Mouse (Mus musculus) G1E (cell line): ENCODE data around the gene Adat1. TPM values are rescaled to one million over a fixed set of nuclear protein-coding genes. Genes with fewer than 3 reads are reported as not detected.

Experiments used
- ATAC-seq: 2 replicates; pipeline ENCODE4 v1.8.0; 2016; ENCODE audit warnings: mild to moderate bottlenecking; ENCODE audit not compliant: insufficient number of reproducible peaks, poor library complexity, low FRiP score, severe bottlenecking; ENCODE audit errors: extremely low read depth
- DNase-seq: peaks from one replicate; pipeline ENCODE4 v3.0.0; 2012; ENCODE audit warnings: low spot score
- H3K27me3 ChIP-seq: 2 replicates; pipeline ENCODE4 v1.6.1; 2012; ENCODE audit warnings: mild to moderate bottlenecking, low read length, inconsistent platforms; ENCODE audit not compliant: insufficient read depth
- H3K36me3 ChIP-seq: replicated peaks from 2 replicates; pipeline ENCODE3; 2012; ENCODE audit warnings: mild to moderate bottlenecking, inconsistent platforms
- H3K4me1 ChIP-seq: 2 replicates; pipeline ENCODE4 v1.6.1; 2012; ENCODE audit warnings: low read depth, low read length, inconsistent platforms, mixed read lengths; ENCODE audit not compliant: insufficient read depth
- H3K4me3 ChIP-seq: 2 replicates; pipeline ENCODE4 v1.5.1; 2012; ENCODE audit warnings: low read depth, mild to moderate bottlenecking, inconsistent platforms, low read length, moderate library complexity, mixed read lengths
- H3K9me3 ChIP-seq: replicated peaks from 2 replicates; pipeline ENCODE4 v1.6.1; 2012; ENCODE audit warnings: inconsistent platforms
- CTCF ChIP-seq: IDR thresholded peaks from 2 replicates; pipeline ENCODE4 v1.5.1; 2012; ENCODE audit warnings: low read depth, low read length, inconsistent platforms, mixed read lengths
- GATA1 ChIP-seq: IDR thresholded peaks from 2 replicates; pipeline ENCODE4 v1.6.1; 2012; ENCODE audit warnings: borderline replicate concordance, low read length, inconsistent platforms, mixed read lengths
- GATA2 ChIP-seq: IDR thresholded peaks from 2 replicates; pipeline ENCODE4 v1.6.1; 2012; ENCODE audit warnings: low read depth, low read length, inconsistent platforms, borderline replicate concordance
- POLR2AphosphoS5 ChIP-seq: IDR thresholded peaks from 2 replicates; pipeline ENCODE4 v1.6.1; 2012; ENCODE audit warnings: low read depth, low read length, inconsistent platforms; ENCODE audit not compliant: insufficient replicate concordance
- TAL1 ChIP-seq: conservative IDR thresholded peaks from 2 replicates; pipeline ENCODE4 v1.6.1; 2012; ENCODE audit warnings: low read depth, low read length, inconsistent platforms, mixed read lengths
- polyA plus RNA-seq: library from polyadenylated mRNA; stranded (reverse); fragments of >175 nt; gene quantifications from 2 replicates; pipeline ENCODE4 v1.2.3, GENCODE M21; 2012
- total RNA-seq, 2 experiments: library from RNA; stranded (forward) in 1 of 2; stranded (reverse) in 1 of 2; fragments of 200-1000 nt in 1 of 2; fragments of >200 nt in 1 of 2; fragmentation: Nextera tagmentation in 1 of 2; gene quantifications; 2 replicates each; pipeline ENCODE4 v1.2.3; 2014 to 2017

Adat1 gene
- total and polyA plus RNA-seq, 3 experiments, result 3.3 to 20.1 (median 8.2) TPM

DNA sequence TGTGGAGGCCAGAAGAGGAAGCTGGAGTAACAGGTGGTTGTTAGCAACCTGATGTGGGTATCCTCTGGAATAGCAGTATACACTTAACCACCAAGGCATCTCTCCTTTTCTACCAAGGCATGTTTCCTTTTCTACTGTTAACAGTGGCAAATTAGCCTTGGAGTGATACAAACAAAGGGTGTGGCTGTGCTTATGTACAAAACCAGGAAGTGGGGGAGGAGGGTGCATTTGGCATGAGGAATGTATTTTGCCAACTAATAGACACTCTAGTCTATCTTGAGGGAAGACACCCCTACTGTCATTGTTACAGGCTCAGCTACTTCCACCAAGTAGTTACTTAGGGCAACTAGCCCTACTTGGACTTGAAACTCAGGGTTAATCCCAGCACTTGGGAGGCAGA lies 12.7 kb upstream of the Adat1 start:
- Histone ChIP-seq H3K9me3 (no peaks in the 10 kb centered on the region), H3K27me3 (no peaks in the 10 kb centered on the region), H3K36me3 (peaks cover 82% of the 10 kb centered on the region), H3K4me3 (no peak overlapping the region), H3K4me1 (peaks cover 44% of the 10 kb centered on the region)
- no peak for ATAC-seq
- no peak for DNase-seq
- no peak for TF ChIP-seq TAL1
- no peak for TF ChIP-seq GATA1
- no peak for TF ChIP-seq CTCF
- TF ChIP-seq GATA2, result no peak
- no peak for TF ChIP-seq POLR2AphosphoS5

DNA sequence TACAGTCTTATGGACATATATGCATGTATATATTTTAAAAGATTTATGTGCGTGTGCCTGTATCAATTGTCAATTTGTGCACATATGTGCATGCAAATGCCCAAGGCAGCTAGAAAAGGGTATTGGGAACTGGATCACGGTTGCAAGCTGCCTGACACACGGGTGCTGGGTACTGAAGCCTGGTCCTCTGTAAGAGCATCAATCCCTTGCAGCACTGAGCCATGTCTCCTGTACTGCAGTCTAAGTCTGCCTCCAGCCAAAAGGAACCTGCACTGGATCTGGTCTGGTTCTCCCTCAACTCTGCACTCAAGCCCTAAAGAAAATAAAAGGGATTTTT lies 569 bp upstream of the Adat1 start:
- H3K4me1 ChIP-seq, result peaks cover 28% of the 10 kb centered on the region
- no peak for DNase-seq
- peaks cover 77% of the 10 kb centered on the region for H3K36me3 ChIP-seq
- no peak for ATAC-seq
- no peaks in the 10 kb centered on the region for H3K9me3 ChIP-seq
- TF ChIP-seq TAL1, result no peak
- TF ChIP-seq GATA2, result no peak
- TF ChIP-seq CTCF, result no peak
- TF ChIP-seq POLR2AphosphoS5, result no peak
- no peak for TF ChIP-seq GATA1
- no peak overlapping the region for H3K4me3 ChIP-seq
- no peaks in the 10 kb centered on the region for H3K27me3 ChIP-seq

DNA sequence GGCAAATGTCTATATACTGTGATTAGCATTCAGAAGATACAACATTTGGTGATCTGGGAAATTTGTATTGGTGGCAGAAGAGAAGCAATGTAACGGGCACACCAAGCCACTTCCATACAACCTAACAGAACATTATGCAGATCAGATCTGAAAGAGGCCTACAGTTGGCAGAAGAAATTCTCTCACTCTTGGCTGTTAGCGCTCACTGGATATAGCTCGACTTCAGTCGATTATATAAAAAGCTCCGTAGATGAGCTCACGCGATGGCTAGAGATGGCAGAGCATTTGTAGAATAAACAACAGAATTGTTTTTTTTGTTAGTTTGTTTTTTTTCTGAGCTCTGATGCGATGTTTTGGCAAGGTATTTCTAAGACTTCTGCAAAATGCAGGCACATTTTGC lies 824 bp downstream of the Adat1 start:
- ATAC-seq, result no peak
- Histone ChIP-seq H3K4me1 (peaks cover 28% of the 10 kb centered on the region), H3K4me3 (peak overlapping the region; percentile 92), H3K36me3 (peaks cover 74% of the 10 kb centered on the region), H3K9me3 (no peaks in the 10 kb centered on the region), H3K27me3 (no peaks in the 10 kb centered on the region)
- no peak for DNase-seq
- TF ChIP-seq CTCF, result no peak
- no peak for TF ChIP-seq TAL1
- TF ChIP-seq POLR2AphosphoS5, result no peak

DNA sequence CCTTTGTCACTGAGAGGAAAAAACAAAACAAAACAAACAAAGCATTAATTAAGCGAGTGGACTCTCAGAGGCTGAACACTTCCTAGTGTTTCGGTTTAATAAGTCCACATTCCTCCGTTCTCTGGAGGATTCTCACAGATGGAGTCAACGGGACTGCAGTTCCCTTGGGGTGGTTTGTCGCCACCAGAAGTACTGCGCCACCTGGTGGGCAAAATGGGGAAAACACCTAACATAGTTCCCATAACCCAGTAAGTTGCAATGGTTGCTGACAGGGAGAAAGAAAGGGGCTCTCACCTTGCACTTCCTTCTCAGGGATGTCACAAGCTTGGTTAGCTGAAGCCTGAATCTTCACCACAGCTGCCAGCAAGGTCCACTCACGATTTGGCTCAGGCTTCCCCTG lies 2.2 kb downstream of the Adat1 start:
- H3K36me3 ChIP-seq, result peaks cover 73% of the 10 kb centered on the region
- TF ChIP-seq POLR2AphosphoS5, result no peak
- no peak for TF ChIP-seq TAL1
- peak; percentile 88 for TF ChIP-seq CTCF
- TF ChIP-seq GATA1, result no peak
- peak; percentile 52; the same call in 1 of the 2 replicates for ATAC-seq

DNA sequence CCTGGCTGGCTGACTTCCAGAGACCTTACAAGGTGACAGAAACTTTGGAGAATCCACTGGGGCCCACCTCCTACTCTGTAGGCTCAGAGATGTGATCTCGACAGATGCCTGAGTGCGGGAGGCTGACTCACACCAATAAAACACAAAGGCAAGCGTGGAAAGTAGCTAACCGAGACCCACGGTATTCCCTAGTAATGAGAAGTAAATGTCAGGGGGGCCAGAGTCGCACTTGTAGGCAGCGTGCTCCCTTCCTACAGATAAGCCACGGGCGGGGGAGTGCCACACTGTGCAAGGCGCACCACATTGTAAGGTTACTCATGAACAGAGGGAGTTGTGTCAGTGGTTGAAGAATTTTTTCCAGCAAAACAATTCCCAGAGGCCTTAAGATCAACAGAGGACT lies 7.6 kb downstream of the Adat1 start:
- peaks cover 92% of the 10 kb centered on the region for H3K36me3 ChIP-seq

More for the DNA sequence above, 2.2 kb downstream of the Adat1 start:
- H3K4me1 ChIP-seq, result peaks cover 28% of the 10 kb centered on the region
- H3K9me3 ChIP-seq, result no peaks in the 10 kb centered on the region
- H3K27me3 ChIP-seq, result no peaks in the 10 kb centered on the region
- no peak overlapping the region for H3K4me3 ChIP-seq
- peak; percentile 74 for DNase-seq

DNA sequence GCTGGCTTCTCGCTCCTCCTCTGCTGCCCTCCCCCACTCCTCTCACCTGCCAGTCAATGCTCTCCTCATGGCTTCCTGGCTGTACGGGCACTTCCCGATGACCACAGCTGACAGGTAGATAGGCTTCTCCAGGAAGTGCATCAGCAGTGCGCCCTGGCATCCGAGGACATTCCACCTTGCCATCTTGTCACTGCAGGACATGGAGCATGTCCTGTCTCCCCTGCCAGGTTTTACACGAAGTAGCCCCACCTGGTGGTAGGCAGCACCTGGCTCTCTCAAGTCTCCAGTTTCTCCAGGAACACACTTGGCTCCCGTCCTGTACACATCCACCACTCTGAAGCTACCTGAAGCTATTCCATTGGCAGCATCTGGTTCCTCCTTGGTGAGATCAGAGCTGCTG lies 10.0 kb downstream of the Adat1 start:
- H3K36me3 ChIP-seq, result peaks cover 91% of the 10 kb centered on the region

More for the DNA sequence above, 7.6 kb downstream of the Adat1 start:
- Histone ChIP-seq H3K4me1 (peaks cover 14% of the 10 kb centered on the region), H3K27me3 (no peaks in the 10 kb centered on the region), H3K9me3 (no peaks in the 10 kb centered on the region), H3K4me3 (no peak overlapping the region)
- no peak for DNase-seq
- TF ChIP-seq POLR2AphosphoS5, result no peak
- no peak for TF ChIP-seq TAL1
- no peak for TF ChIP-seq GATA2
- TF ChIP-seq GATA1, result no peak
- no peak for TF ChIP-seq CTCF
- no peak for ATAC-seq

DNA sequence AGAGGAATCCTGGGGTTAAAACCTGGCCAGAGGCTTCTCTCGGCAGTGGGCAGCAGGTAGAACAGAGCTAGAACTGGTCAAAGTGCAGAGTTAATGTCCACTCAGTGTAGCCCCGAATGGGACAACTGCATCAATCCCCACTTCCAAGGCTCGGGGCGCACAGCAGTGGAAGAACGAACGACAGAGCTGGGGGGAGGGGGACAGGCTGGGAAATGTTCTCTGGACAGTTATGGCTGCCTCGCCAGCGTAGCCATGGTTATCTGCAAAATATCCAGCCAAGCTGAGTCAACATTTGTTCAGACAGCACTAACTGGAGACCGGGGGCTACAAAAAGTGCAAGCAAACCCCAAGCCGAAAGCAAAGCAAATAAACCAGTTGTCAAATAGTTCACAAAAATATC lies 14.0 kb downstream of the Adat1 start:
- Histone ChIP-seq H3K36me3 (peaks cover 91% of the 10 kb centered on the region), H3K27me3 (no peaks in the 10 kb centered on the region), H3K4me1 (peaks cover 11% of the 10 kb centered on the region), H3K4me3 (no peak overlapping the region), H3K9me3 (peaks cover 14% of the 10 kb centered on the region)
- no peak for DNase-seq
- no peak for ATAC-seq
- no peak for TF ChIP-seq GATA1
- no peak for TF ChIP-seq GATA2
- TF ChIP-seq CTCF, result no peak
- no peak for TF ChIP-seq TAL1
- TF ChIP-seq POLR2AphosphoS5, result no peak

More for the DNA sequence above, 10.0 kb downstream of the Adat1 start:
- no peak for ATAC-seq
- Histone ChIP-seq H3K9me3 (no peaks in the 10 kb centered on the region), H3K4me1 (peaks cover 6% of the 10 kb centered on the region; the same call in 1 of the 2 replicates), H3K4me3 (no peak overlapping the region), H3K27me3 (no peaks in the 10 kb centered on the region)
- DNase-seq, result no peak
- TF ChIP-seq POLR2AphosphoS5 (no peak), CTCF (0 out of 2 replicates have a peak, but pooled peaks have one; percentile 11)
